Mouse (Mus musculus): ENCODE measurements around the gene Nxf1.

- TF ChIP-seq USF1 (IDR thresholded peaks at IDR 0.05; ENCODE audit: low read depth) (no peak), CTCF (IDR thresholded peaks at IDR 0.05; ENCODE audit: control insufficient read depth, insufficient read depth, insufficient read length) (no peak), MAX (IDR thresholded peaks at IDR 0.05) (no peak), CEBPB (IDR thresholded peaks at IDR 0.05; ENCODE audit: low read depth) (no peak), MYOD1 (IDR thresholded peaks at IDR 0.05; ENCODE audit: control insufficient read depth, insufficient read length, low read depth) (no peak), MYOG (IDR thresholded peaks at IDR 0.05; ENCODE audit: control insufficient read depth, extremely low read depth, insufficient read length) (no peak), FOSL1 (IDR thresholded peaks at IDR 0.05; ENCODE audit: insufficient read depth, low read length, poor library complexity, severe bottlenecking) (no peak)
Observed at GRCm38 (mm10) chr19:8723574-8724346, 33.1 kb upstream of the Nxf1 start.

Data from C2C12 (cell line).